Mouse (Mus musculus) E14TG2a.4 (cell line): ENCODE measurements around the gene En2.

Source experiments
- H3K27me3 ChIP-seq: 2 replicates; pipeline ENCODE4 v1.6.1; 2014; ENCODE audit warnings: low read length, control low read depth; ENCODE audit not compliant: insufficient read depth
- H3K36me3 ChIP-seq: 2 replicates; pipeline ENCODE4 v1.6.1; 2014; ENCODE audit warnings: low read length, control low read depth; ENCODE audit not compliant: insufficient read depth
- H3K4me1 ChIP-seq: replicated peaks from 2 replicates; pipeline ENCODE4 v1.6.1; 2014; ENCODE audit warnings: low read depth, low read length, control low read depth
- H3K4me3 ChIP-seq: replicated peaks from 2 replicates; pipeline ENCODE4 v1.5.1; 2014; ENCODE audit warnings: mild to moderate bottlenecking, low read length
- H3K9me3 ChIP-seq: 2 replicates; pipeline ENCODE4 v1.6.1; 2014; ENCODE audit warnings: low read length, control low read depth
- CTCF ChIP-seq: conservative IDR thresholded peaks from 2 replicates; pipeline ENCODE4 v1.5.1; 2014; ENCODE audit warnings: low read length
- NANOG ChIP-seq: IDR thresholded peaks from 2 replicates; pipeline ENCODE4 v1.6.1; 2014; ENCODE audit warnings: borderline replicate concordance, low read length, mixed read lengths
- POU5F1 ChIP-seq: IDR thresholded peaks from 2 replicates; pipeline ENCODE4 v1.6.1; 2014; ENCODE audit warnings: low read length, borderline replicate concordance

Gene En2

GRCm38 (mm10) chr5:28124321-28125230 lies 40.9 kb upstream of the En2 start:
- H3K9me3 ChIP-seq: no peaks in the 10 kb centered on the region
- peak overlapping the region; percentile 60 for H3K4me3 ChIP-seq
- no peaks in the 10 kb centered on the region for H3K36me3 ChIP-seq
- peaks cover 90% of the 10 kb centered on the region for H3K27me3 ChIP-seq
- H3K4me1 ChIP-seq: peaks cover 30% of the 10 kb centered on the region
- TF ChIP-seq NANOG (no peak), POU5F1 (no peak), CTCF (no peak)

- H3K27me3 ChIP-seq: peaks cover 77% of the 10 kb centered on the region
- peaks cover 15% of the 10 kb centered on the region for H3K4me1 ChIP-seq
- TF ChIP-seq POU5F1 (no peak), NANOG (no peak), CTCF (no peak)
- no peaks in the 10 kb centered on the region for H3K9me3 ChIP-seq
- no peaks in the 10 kb centered on the region for H3K36me3 ChIP-seq
- no peak overlapping the region for H3K4me3 ChIP-seq
Measured at GRCm38 (mm10) chr5:28128851-28129250, 36.6 kb upstream of the En2 start.

GRCm38 (mm10) chr5:28132231-28132630 lies 33.3 kb upstream of the En2 start:
- Histone ChIP-seq H3K4me1 (peaks cover 7% of the 10 kb centered on the region), H3K9me3 (no peaks in the 10 kb centered on the region), H3K27me3 (peaks cover 65% of the 10 kb centered on the region), H3K36me3 (no peaks in the 10 kb centered on the region), H3K4me3 (no peak overlapping the region)
- TF ChIP-seq POU5F1 (no peak), NANOG (no peak), CTCF (no peak)

GRCm38 (mm10) chr5:28136438-28136837 lies 29.1 kb upstream of the En2 start:
- no peaks in the 10 kb centered on the region for H3K36me3 ChIP-seq
- peaks cover 57% of the 10 kb centered on the region for H3K27me3 ChIP-seq
- TF ChIP-seq POU5F1 (no peak), NANOG (no peak), CTCF (no peak)
- no peaks in the 10 kb centered on the region for H3K9me3 ChIP-seq
- peaks cover 7% of the 10 kb centered on the region for H3K4me1 ChIP-seq
- no peak overlapping the region for H3K4me3 ChIP-seq

- no peak for TF ChIP-seq NANOG
- no peak for TF ChIP-seq CTCF
- TF ChIP-seq POU5F1: no peak
- peaks cover 59% of the 10 kb centered on the region for H3K27me3 ChIP-seq
- no peaks in the 10 kb centered on the region for H3K36me3 ChIP-seq
- no peaks in the 10 kb centered on the region for H3K9me3 ChIP-seq
- H3K4me1 ChIP-seq: no peaks in the 10 kb centered on the region
- no peak overlapping the region for H3K4me3 ChIP-seq
Measured at GRCm38 (mm10) chr5:28144555-28144954, 20.9 kb upstream of the En2 start.

- TF ChIP-seq CTCF (no peak), POU5F1 (no peak), NANOG (no peak)
- no peak overlapping the region for H3K4me3 ChIP-seq
- H3K36me3 ChIP-seq: no peaks in the 10 kb centered on the region
- H3K27me3 ChIP-seq: peaks cover 65% of the 10 kb centered on the region
- 0 out of 2 replicates have a peak, but pooled peaks cover 2% of the 10 kb centered on the region for H3K4me1 ChIP-seq
- no peaks in the 10 kb centered on the region for H3K9me3 ChIP-seq
Measured at GRCm38 (mm10) chr5:28146018-28146417, 19.5 kb upstream of the En2 start.

GRCm38 (mm10) chr5:28148473-28148872 lies 17.0 kb upstream of the En2 start:
- H3K4me1 ChIP-seq: peaks cover 12% of the 10 kb centered on the region
- no peak overlapping the region for H3K4me3 ChIP-seq
- H3K27me3 ChIP-seq: peaks cover 69% of the 10 kb centered on the region
- H3K36me3 ChIP-seq: no peaks in the 10 kb centered on the region
- TF ChIP-seq CTCF (no peak), POU5F1 (no peak), NANOG (no peak)
- no peaks in the 10 kb centered on the region for H3K9me3 ChIP-seq

- TF ChIP-seq POU5F1 (no peak), CTCF (no peak), NANOG (no peak)
- no peaks in the 10 kb centered on the region for H3K36me3 ChIP-seq
- peaks cover 72% of the 10 kb centered on the region for H3K27me3 ChIP-seq
- H3K4me3 ChIP-seq: no peak overlapping the region
- no peaks in the 10 kb centered on the region for H3K9me3 ChIP-seq
- peaks cover 12% of the 10 kb centered on the region for H3K4me1 ChIP-seq
Measured at GRCm38 (mm10) chr5:28149436-28149835, 16.1 kb upstream of the En2 start.
